Mouse (Mus musculus): ENCODE results near the gene Ctc1.

Ctc1 gene

GRCm38 (mm10) chr11:69066163-69066861 is 50.6 kb downstream of the Ctc1 start:
- intact Hi-C loops (cut with DNase I), result no loop called here

GRCm38 (mm10) chr11:69066956-69067355 is 51.2 kb downstream of the Ctc1 start:
- intact Hi-C loops (cut with DNase I), result no loop called here

- intact Hi-C loops (cut with DNase I), result no loop called here
Measured at GRCm38 (mm10) chr11:69067601-69068000, 51.9 kb downstream of the Ctc1 start.

GRCm38 (mm10) chr11:69070093-69070492 is 54.4 kb downstream of the Ctc1 start:
- intact Hi-C loops (cut with DNase I), result no loop called here

- intact Hi-C loops (cut with DNase I), result no loop called here
Measured at GRCm38 (mm10) chr11:69070590-69071222, 55.0 kb downstream of the Ctc1 start, which contains the start of gene Tmem107. Gene Tmem107 (plus strand): TSS chr11:69070806.

- intact Hi-C loops (cut with DNase I), result no loop called here
Measured at GRCm38 (mm10) chr11:69071262-69071661, 55.6 kb downstream of the Ctc1 start.

GRCm38 (mm10) chr11:69072234-69072633 is 56.5 kb downstream of the Ctc1 start:
- intact Hi-C loops (cut with DNase I), result no loop called here

- intact Hi-C loops (cut with DNase I), result no loop called here
Measured at GRCm38 (mm10) chr11:69072666-69073064, 57.0 kb downstream of the Ctc1 start.

- intact Hi-C loops (cut with DNase I), result no loop called here
Measured at GRCm38 (mm10) chr11:69073065-69073888, 57.6 kb downstream of the Ctc1 start.

- intact Hi-C loops (cut with DNase I), result no loop called here
Measured at GRCm38 (mm10) chr11:69073951-69074775, 58.5 kb downstream of the Ctc1 start.

GRCm38 (mm10) chr11:69074776-69075069 is 59.0 kb downstream of the Ctc1 start:
- intact Hi-C loops (cut with DNase I), result no loop called here

- intact Hi-C loops (cut with DNase I), result no loop called here
Measured at GRCm38 (mm10) chr11:69075764-69076479, 60.2 kb downstream of the Ctc1 start.

GRCm38 (mm10) chr11:69076572-69076971 is 60.9 kb downstream of the Ctc1 start:
- intact Hi-C loops (cut with DNase I), result no loop called here

GRCm38 (mm10) chr11:69077316-69077715 is 61.6 kb downstream of the Ctc1 start:
- intact Hi-C loops (cut with DNase I), result no loop called here

GRCm38 (mm10) chr11:69078041-69078440 is 62.3 kb downstream of the Ctc1 start:
- intact Hi-C loops (cut with DNase I), result no loop called here

GRCm38 (mm10) chr11:69078805-69079438 is 63.2 kb downstream of the Ctc1 start:
- intact Hi-C loops (cut with DNase I), result no loop called here

- intact Hi-C loops (cut with DNase I), result no loop called here
Measured at GRCm38 (mm10) chr11:69080102-69080854, 64.6 kb downstream of the Ctc1 start.

- intact Hi-C loops (cut with DNase I), result no loop called here
Measured at GRCm38 (mm10) chr11:69080855-69081222, 65.1 kb downstream of the Ctc1 start.

- intact Hi-C loops (cut with DNase I), result no loop called here
Measured at GRCm38 (mm10) chr11:69081613-69082012, 65.9 kb downstream of the Ctc1 start.

- intact Hi-C loops (cut with DNase I), result no loop called here
Measured at GRCm38 (mm10) chr11:69085608-69086007, 69.9 kb downstream of the Ctc1 start.
